Mouse (Mus musculus) stomach, postnatal 0 days (tissue): ENCODE data around the gene Lypd6b. TPM values are rescaled to one million over a fixed set of nuclear protein-coding genes. Genes with fewer than 3 reads are reported as not detected.
A peak's percentile ranks its signal among the peaks of the same experiment; 100 is the strongest.

Source experiments
- ATAC-seq: fragments of 200-750 bp; cut with Nextera tagmentation; 2 replicates; pipeline ENCODE4 v1.8.0; 2017; ENCODE audit not compliant: low FRiP score, low TSS enrichment
- DNase-seq: peaks from one replicate; pipeline ENCODE4 v3.0.0-alpha.2; 2016; ENCODE audit warnings: low spot score
- H3K27ac ChIP-seq: fragments of 300-500 bp; sonication (generic); replicated peaks from 2 replicates; pipeline ENCODE4 v1.5.1; 2014; ENCODE audit warnings: mild to moderate bottlenecking, control low read depth
- H3K27me3 ChIP-seq: fragments of 300-500 bp; sonication (generic); 2 replicates; pipeline ENCODE4 v1.6.1; 2014; ENCODE audit warnings: low read length; ENCODE audit not compliant: control insufficient read depth, insufficient read depth
- H3K36me3 ChIP-seq: fragments of 300-500 bp; sonication (generic); 2 replicates; pipeline ENCODE4 v1.6.1; 2014; ENCODE audit warnings: low read length, mixed read lengths; ENCODE audit not compliant: control insufficient read depth, insufficient read depth
- H3K4me1 ChIP-seq: fragments of 300-500 bp; sonication (generic); replicated peaks from 2 replicates; pipeline ENCODE4 v1.6.1; 2014; ENCODE audit warnings: antibody characterized with exemption; ENCODE audit not compliant: control insufficient read depth, insufficient read depth
- H3K4me2 ChIP-seq: fragments of 300-500 bp; sonication (generic); replicated peaks from 2 replicates; pipeline ENCODE4 v1.6.1; 2014; ENCODE audit warnings: low read depth, mild to moderate bottlenecking, control low read depth, moderate library complexity
- H3K4me3 ChIP-seq: fragments of 300-500 bp; sonication (generic); 2 replicates; pipeline ENCODE4 v1.5.1; 2014; ENCODE audit warnings: low read depth, low read length, control low read depth
- H3K9ac ChIP-seq: fragments of 300-500 bp; sonication (generic); 2 replicates; pipeline ENCODE4 v1.6.1; 2014; ENCODE audit warnings: mild to moderate bottlenecking, low read length, control low read depth, mixed read lengths
- H3K9me3 ChIP-seq: fragments of 300-500 bp; sonication (generic); 2 replicates; pipeline ENCODE4 v1.6.1; 2016; ENCODE audit warnings: low read length; ENCODE audit not compliant: control insufficient read depth
- CTCF ChIP-seq: IDR thresholded peaks from 2 replicates; pipeline ENCODE4 v1.5.1; 2016; ENCODE audit warnings: antibody characterized with exemption, low read depth, mild to moderate bottlenecking, moderate library complexity
- EP300 ChIP-seq: optimal IDR thresholded peaks from 2 replicates; pipeline ENCODE3; 2016; ENCODE audit warnings: antibody characterized with exemption
- WGBS: fragments of 180-500 bp; shearing (Covaris S2); extraction: QIAGEN DNeasy Blood & Tissue Kit; methylation state at CpG from one replicate; pipeline ENCODE4 v1.1.7; 2014; 5-methylcytosine and 5-hydroxymethylcytosine counted together
- polyA plus RNA-seq: library from polyadenylated mRNA; unstranded; fragments of >200 nt; fragmentation: Nextera tagmentation; extraction: Ambion mirVana; gene quantifications from 2 replicates; pipeline ENCODE4 v1.2.1, GENCODE M21; 2015

Gene Lypd6b
- polyA plus RNA-seq, 1 experiment from 2014 or later = 31.8 TPM

DNA sequence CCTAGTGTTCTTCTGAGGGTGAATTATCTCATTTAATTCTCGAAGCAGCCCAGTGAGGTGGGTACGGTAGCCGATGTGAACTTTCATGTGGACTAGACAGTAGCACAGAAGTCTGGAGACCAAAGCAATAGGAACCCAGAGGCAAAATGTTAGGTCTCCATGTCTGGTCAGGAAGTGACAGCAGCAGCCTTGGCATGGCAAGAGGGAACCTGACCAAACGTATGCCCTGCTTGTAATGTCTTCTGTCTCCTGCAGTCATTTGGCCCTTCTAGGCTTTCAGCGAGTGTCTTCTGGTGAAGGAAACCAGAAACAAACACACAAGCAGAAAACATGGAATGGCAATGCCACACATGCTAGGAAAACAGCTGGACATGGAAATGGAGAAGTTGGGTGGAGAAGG lies 29.1 kb downstream of the Lypd6b start:
- WGBS = 63% methylated on average over 5 of the region's 5 CpGs
- DNase-seq (peak; percentile 13), ATAC-seq (no peak)
- peak overlapping the region; percentile 64 for H3K27ac ChIP-seq
- H3K4me2 ChIP-seq = no peak overlapping the region
- no peak overlapping the region for H3K4me3 ChIP-seq
- peaks cover 9% of the 10 kb centered on the region; the same call in 1 of the 2 replicates for H3K4me1 ChIP-seq
- H3K27me3 ChIP-seq = no peaks in the 10 kb centered on the region
- H3K9me3 ChIP-seq = no peaks in the 10 kb centered on the region
- H3K9ac ChIP-seq = no peak overlapping the region
- TF ChIP-seq EP300 (no peak), CTCF (no peak)
- no peaks in the 10 kb centered on the region for H3K36me3 ChIP-seq

DNA sequence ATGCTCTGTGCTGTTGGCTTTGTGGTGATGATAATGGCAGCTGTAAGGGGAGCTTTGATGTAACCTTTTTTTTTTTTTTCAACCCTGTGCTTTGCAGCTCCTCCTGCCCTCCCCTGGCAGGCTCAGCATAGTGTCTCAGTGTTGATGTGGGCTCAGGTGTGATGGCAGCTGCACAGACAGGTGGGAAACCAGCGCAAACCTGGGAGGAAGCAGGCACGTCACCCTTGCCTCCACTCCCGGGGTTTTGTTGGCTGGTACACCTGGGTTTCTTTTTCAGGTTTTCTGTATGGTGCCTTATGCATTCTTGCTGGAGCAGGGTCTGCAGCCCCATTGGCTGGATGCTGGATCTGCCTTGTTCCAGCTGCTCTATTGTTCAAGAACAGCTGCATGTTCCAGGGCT lies 29.7 kb downstream of the Lypd6b start:
- DNase-seq (no peak), ATAC-seq (no peak)
- 84% methylated on average over 3 of the region's 3 CpGs for WGBS
- H3K9ac ChIP-seq = no peak overlapping the region
- no peaks in the 10 kb centered on the region for H3K36me3 ChIP-seq
- H3K4me2 ChIP-seq = no peak overlapping the region
- H3K27me3 ChIP-seq = no peaks in the 10 kb centered on the region
- H3K4me1 ChIP-seq = peaks cover 5% of the 10 kb centered on the region; the same call in 1 of the 2 replicates
- no peak for TF ChIP-seq CTCF
- no peak for TF ChIP-seq EP300
- no peak overlapping the region for H3K4me3 ChIP-seq
- H3K27ac ChIP-seq = peak overlapping the region; percentile 64
- no peaks in the 10 kb centered on the region for H3K9me3 ChIP-seq

DNA sequence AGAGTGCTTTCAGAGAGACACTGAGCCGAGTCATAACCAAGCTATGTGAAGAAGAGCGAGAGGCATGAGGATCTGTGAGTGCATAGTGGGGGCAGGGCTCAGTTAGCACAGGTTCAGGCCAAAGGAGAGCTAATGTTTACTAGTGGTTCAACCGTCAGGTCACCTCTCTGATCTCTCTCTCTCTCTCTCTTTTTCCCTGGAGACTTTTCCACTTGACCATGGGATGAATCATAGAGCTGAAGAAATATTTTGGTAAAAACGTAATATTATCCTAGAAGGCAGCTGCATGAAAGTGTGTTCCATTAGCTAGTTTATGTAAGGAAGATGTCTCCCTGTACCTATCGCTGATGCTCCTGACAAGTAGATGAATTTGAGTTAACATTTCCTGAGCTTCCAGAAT lies 30.6 kb downstream of the Lypd6b start:
- ATAC-seq (no peak), DNase-seq (no peak)
- Histone ChIP-seq H3K4me3 (no peak overlapping the region), H3K4me2 (no peak overlapping the region), H3K36me3 (no peaks in the 10 kb centered on the region), H3K27ac (no peak overlapping the region), H3K9ac (no peak overlapping the region), H3K27me3 (no peaks in the 10 kb centered on the region), H3K9me3 (no peaks in the 10 kb centered on the region), H3K4me1 (peaks cover 5% of the 10 kb centered on the region; the same call in 1 of the 2 replicates)
- TF ChIP-seq CTCF = no peak
- no peak for TF ChIP-seq EP300
- WGBS = 56% methylated on average over 5 of the region's 5 CpGs

DNA sequence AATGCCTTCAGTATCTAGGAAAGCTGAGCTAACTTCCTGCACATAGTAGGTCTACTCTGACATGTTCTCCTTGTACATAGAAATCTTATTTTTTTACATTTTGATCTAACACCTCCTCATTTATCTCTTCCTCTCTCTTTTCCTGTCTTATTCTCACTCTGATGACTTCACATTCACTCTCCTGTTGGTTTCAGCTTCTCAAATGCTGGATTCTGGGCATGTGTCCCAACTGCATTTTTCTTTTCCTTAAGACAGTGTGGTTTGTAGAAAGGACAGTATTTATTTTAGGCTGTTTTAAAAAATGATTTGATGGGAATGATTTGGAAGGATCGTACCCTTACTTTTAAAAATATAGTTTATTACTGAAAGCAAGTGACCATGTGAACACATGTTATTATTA lies 34.8 kb downstream of the Lypd6b start:
- TF ChIP-seq CTCF = no peak
- TF ChIP-seq EP300 = no peak
- Histone ChIP-seq H3K4me2 (no peak overlapping the region), H3K4me3 (no peak overlapping the region), H3K9me3 (no peaks in the 10 kb centered on the region), H3K36me3 (no peaks in the 10 kb centered on the region), H3K27ac (no peak overlapping the region), H3K9ac (no peak overlapping the region), H3K4me1 (0 out of 2 replicates have a peak, but pooled peaks cover 2% of the 10 kb centered on the region), H3K27me3 (no peaks in the 10 kb centered on the region)
- no peak for DNase-seq
- no peak for ATAC-seq
- WGBS = 27% methylated on average over 1 of the region's 1 CpGs

DNA sequence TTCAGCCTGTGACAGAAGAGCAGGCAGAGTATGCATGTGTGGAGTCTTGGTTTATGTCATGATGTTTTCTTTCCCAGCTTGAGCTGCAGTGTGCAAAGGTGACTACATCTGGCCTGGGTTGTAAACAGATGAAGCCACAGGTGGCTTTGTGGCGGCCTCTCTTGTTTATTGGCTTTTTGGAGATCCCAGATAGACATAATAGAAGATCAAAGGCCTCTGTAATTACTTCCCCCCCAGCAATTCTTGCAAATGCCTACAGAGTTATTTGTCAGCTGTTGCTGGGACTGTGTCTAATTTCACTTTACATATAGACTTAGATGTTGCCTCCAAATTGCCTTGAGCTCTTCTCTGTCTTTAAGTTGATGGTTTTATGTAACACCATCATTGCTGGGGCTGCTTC lies 38.1 kb downstream of the Lypd6b start:
- Histone ChIP-seq H3K4me1 (no peaks in the 10 kb centered on the region), H3K4me2 (no peak overlapping the region), H3K36me3 (no peaks in the 10 kb centered on the region), H3K9ac (no peak overlapping the region), H3K4me3 (no peak overlapping the region), H3K27ac (no peak overlapping the region), H3K9me3 (no peaks in the 10 kb centered on the region), H3K27me3 (no peaks in the 10 kb centered on the region)
- ATAC-seq (no peak), DNase-seq (no peak)
- TF ChIP-seq EP300 (no peak), CTCF (no peak)
- WGBS = 33% methylated on average over 1 of the region's 1 CpGs

DNA sequence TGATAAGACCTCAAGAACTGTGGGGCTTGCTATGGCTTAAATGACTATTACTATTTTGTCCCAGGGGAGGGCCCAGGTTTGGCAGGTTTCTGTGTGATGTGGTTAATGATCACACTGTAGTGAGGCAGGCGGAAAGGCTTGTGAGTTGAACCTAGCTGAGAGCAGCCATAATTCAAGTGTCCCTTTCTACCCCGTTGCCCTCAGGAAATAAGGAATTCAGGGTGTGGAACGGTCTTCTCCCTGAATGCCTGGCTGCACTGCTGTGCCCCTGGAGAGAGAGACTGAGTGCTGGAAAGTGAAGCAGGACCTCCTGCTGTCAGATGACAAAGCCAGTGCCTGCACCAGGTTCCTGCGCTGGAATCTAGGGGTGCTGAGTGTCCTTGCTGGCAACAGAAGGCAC lies 40.3 kb downstream of the Lypd6b start:
- no peak for TF ChIP-seq EP300
- TF ChIP-seq CTCF = no peak
- Histone ChIP-seq H3K36me3 (no peaks in the 10 kb centered on the region), H3K27me3 (no peaks in the 10 kb centered on the region), H3K9ac (no peak overlapping the region), H3K4me1 (no peaks in the 10 kb centered on the region), H3K9me3 (no peaks in the 10 kb centered on the region), H3K4me3 (no peak overlapping the region), H3K4me2 (no peak overlapping the region), H3K27ac (peak overlapping the region; percentile 67; the same call in 1 of the 2 replicates)
- ATAC-seq (peak; percentile 30; the same call in 1 of the 2 replicates), DNase-seq (no peak)
- WGBS = 32% methylated on average over 4 of the region's 4 CpGs
